Mouse (Mus musculus): ENCODE data around the gene Lekr1. TPM values are rescaled to one million over a fixed set of nuclear protein-coding genes. Genes with fewer than 3 reads are reported as not detected.

Gene Lekr1
- polyA plus RNA-seq, 1 experiment, result 6.6 TPM

DNA sequence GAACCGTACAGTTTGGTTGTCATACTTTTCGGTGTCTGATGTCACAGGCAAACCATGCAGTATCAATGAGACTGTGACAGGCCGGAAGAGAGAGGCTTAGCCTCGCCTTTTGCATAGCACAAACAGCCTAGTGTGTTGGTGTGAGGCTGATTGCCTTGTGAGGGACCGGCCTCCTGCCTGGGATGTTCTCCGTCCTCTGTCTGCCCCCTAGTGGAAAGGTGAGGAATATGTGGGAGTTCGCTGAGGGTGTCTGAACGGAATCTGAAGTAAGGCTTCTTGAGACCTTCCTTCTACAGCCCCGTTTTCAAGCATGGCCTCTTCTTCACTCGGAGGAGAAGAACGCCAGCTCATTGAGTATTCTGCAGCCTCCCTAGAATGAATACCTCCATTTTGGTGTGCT lies 197.3 kb downstream of the Lekr1 start:
- peak; percentile 77 to 91 for DNase-seq (ENCODE audit: extremely low spot score in 1 of 2, low spot score in 1 of 2)

DNA sequence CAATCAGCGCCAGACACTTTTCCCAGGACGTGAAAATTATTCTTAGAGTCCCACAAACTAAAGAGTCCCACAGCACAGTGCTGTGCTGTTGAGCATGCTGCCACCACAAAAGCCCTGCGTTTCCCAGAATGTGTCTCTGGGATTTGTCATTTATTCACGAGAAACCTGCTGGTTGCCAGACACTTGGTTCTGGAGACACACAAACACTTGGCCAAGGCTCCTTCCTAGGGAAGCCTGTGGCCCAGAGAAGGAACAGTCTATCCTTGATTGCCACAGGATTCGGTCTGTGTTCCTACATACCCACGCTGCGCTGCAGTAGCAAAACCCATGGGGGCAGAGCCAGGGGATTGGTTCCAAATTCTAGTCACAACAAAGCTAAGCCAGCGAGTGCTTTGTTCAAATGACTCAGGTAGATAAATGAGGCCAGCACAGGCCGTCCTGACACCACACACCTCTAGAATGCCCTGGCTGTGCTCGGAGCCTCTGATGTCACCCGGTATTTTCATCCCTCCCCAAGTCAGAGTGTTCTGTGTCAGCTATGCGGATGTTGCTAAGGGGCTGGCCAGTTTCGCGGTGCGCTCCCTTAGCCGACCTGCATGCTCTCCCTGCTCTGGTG lies 197.8 kb downstream of the Lekr1 start:
- peak in 1 of 2 experiments; percentile 9 for DNase-seq (ENCODE audit: extremely low spot score in 1 of 2, low spot score in 1 of 2)

- peak; percentile 28 to 70 for DNase-seq (ENCODE audit: extremely low spot score in 1 of 2, low spot score in 1 of 2)
Observed at GRCm38 (mm10) chr3:65868931-65869330, 202.9 kb downstream of the Lekr1 start.

- DNase-seq (ENCODE audit: extremely low spot score in 1 of 2, low spot score in 1 of 2), result no peak
Observed at GRCm38 (mm10) chr3:65869724-65870123, 203.7 kb downstream of the Lekr1 start.

- peak in 1 of 2 experiments; percentile 4 for DNase-seq (ENCODE audit: extremely low spot score in 1 of 2, low spot score in 1 of 2)
Observed at GRCm38 (mm10) chr3:65871188-65871603, 205.2 kb downstream of the Lekr1 start.

GRCm38 (mm10) chr3:65871609-65872272 lies 205.7 kb downstream of the Lekr1 start:
- no peak for DNase-seq (ENCODE audit: extremely low spot score in 1 of 2, low spot score in 1 of 2)

- no peak for DNase-seq (ENCODE audit: extremely low spot score in 1 of 2, low spot score in 1 of 2)
Observed at GRCm38 (mm10) chr3:65873093-65873830, 207.2 kb downstream of the Lekr1 start.

Other genes with a start within 250 kb of the Lekr1 start
- 8.9 and 11.7 TPM in 2 replicates for gene Tiparp, start 137.8 kb upstream of the Lekr1 start, polyA plus RNA-seq (2012; rRNA removed)